Mouse (Mus musculus) frontal cortex, postnatal 36 days (tissue): ENCODE measurements around the gene Cd83.

ENCODE experiments used
- DNase-seq, 2 experiments: peaks; one replicate each; pipeline ENCODE4 v3.0.0; 2022; ENCODE audit warnings: low spot score in 2 of 2

Gene Cd83

GRCm38 (mm10) chr13:43784725-43785711 is at the start of gene Cd83:
Gene Cd83, plus strand, starts transcription at chr13:43784775.
- peak; percentile 48 to 54 for DNase-seq

- peak; percentile 83 to 85 for DNase-seq
Measured at GRCm38 (mm10) chr13:43739598-43740275, 44.8 kb upstream of the Cd83 start.

- DNase-seq, result no peak
Measured at GRCm38 (mm10) chr13:43740276-43740608, 44.3 kb upstream of the Cd83 start.

GRCm38 (mm10) chr13:43742677-43743076 is 41.9 kb upstream of the Cd83 start:
- no peak for DNase-seq

GRCm38 (mm10) chr13:43744259-43744658 is 40.3 kb upstream of the Cd83 start:
- no peak for DNase-seq

GRCm38 (mm10) chr13:43750301-43750700 is 34.3 kb upstream of the Cd83 start:
- DNase-seq, result no peak

GRCm38 (mm10) chr13:43750966-43751365 is 33.6 kb upstream of the Cd83 start:
- no peak for DNase-seq

- DNase-seq, result no peak
Measured at GRCm38 (mm10) chr13:43752407-43752806, 32.2 kb upstream of the Cd83 start.

GRCm38 (mm10) chr13:43753652-43754051 is 30.9 kb upstream of the Cd83 start:
- no peak for DNase-seq

GRCm38 (mm10) chr13:43754455-43755128 is 30.0 kb upstream of the Cd83 start:
- no peak for DNase-seq

- DNase-seq, result no peak
Measured at GRCm38 (mm10) chr13:43755573-43755972, 29.0 kb upstream of the Cd83 start.

- DNase-seq, result no peak
Measured at GRCm38 (mm10) chr13:43761156-43761855, 23.3 kb upstream of the Cd83 start.

- DNase-seq, result no peak
Measured at GRCm38 (mm10) chr13:43762901-43763300, 21.7 kb upstream of the Cd83 start.

- DNase-seq, result no peak
Measured at GRCm38 (mm10) chr13:43763301-43763994, 21.1 kb upstream of the Cd83 start.

- DNase-seq, result peak in 1 of 2 experiments; percentile 60
Measured at GRCm38 (mm10) chr13:43763995-43764579, 20.5 kb upstream of the Cd83 start.

GRCm38 (mm10) chr13:43765293-43765814 is 19.2 kb upstream of the Cd83 start:
- no peak for DNase-seq

- DNase-seq, result no peak
Measured at GRCm38 (mm10) chr13:43766786-43767680, 17.5 kb upstream of the Cd83 start.

GRCm38 (mm10) chr13:43773020-43773419 is 11.6 kb upstream of the Cd83 start:
- no peak for DNase-seq

GRCm38 (mm10) chr13:43773965-43774566 is 10.5 kb upstream of the Cd83 start:
- DNase-seq, result peak; percentile 48 to 64
